Mouse (Mus musculus): ENCODE measurements around the gene Calm1.
"Not testable (repeated sequence)": the region's sequence is repeated elsewhere in the genome, so short reads cannot be mapped to it uniquely, and the experiment has no call there.

Calm1 gene

GRCm38 (mm10) chr12:100198967-100199660, at the start of gene Calm1:
Calm1 (plus strand) TSS chr12:100199435.
- peak; percentile 97 for DNase-seq

- DNase-seq: no peak
Observed at GRCm38 (mm10) chr12:100152466-100152865, 46.8 kb upstream of the Calm1 start.

- DNase-seq: peak; percentile 83
Observed at GRCm38 (mm10) chr12:100159261-100159975, 39.8 kb upstream of the Calm1 start, which contains the start of gene Nrde2. Nrde2 (minus strand) TSS chr12:100159653.

- DNase-seq: no peak
Observed at GRCm38 (mm10) chr12:100164991-100165500, 34.2 kb upstream of the Calm1 start.

GRCm38 (mm10) chr12:100166177-100166576, 33.1 kb upstream of the Calm1 start:
- peak; percentile 62 for DNase-seq

- peak; percentile 36 for DNase-seq
Observed at GRCm38 (mm10) chr12:100166939-100167338, 32.3 kb upstream of the Calm1 start.

GRCm38 (mm10) chr12:100167502-100167901, 31.7 kb upstream of the Calm1 start:
- DNase-seq: no peak

- no peak for DNase-seq
Observed at GRCm38 (mm10) chr12:100167931-100168871, 31.0 kb upstream of the Calm1 start.

GRCm38 (mm10) chr12:100172481-100172880, 26.8 kb upstream of the Calm1 start:
- DNase-seq: no peak

GRCm38 (mm10) chr12:100176469-100177056, 22.7 kb upstream of the Calm1 start:
- no peak for DNase-seq

- no peak for DNase-seq
Observed at GRCm38 (mm10) chr12:100178898-100179440, 20.3 kb upstream of the Calm1 start.

- DNase-seq: no peak
Observed at GRCm38 (mm10) chr12:100180802-100181201, 18.4 kb upstream of the Calm1 start.

GRCm38 (mm10) chr12:100182676-100183075, 16.6 kb upstream of the Calm1 start:
- DNase-seq: no peak

- DNase-seq: no peak
Observed at GRCm38 (mm10) chr12:100183970-100184369, 15.3 kb upstream of the Calm1 start.

- not testable (repeated sequence) for DNase-seq
Observed at GRCm38 (mm10) chr12:100184976-100185375, 14.3 kb upstream of the Calm1 start.

GRCm38 (mm10) chr12:100185897-100186296, 13.3 kb upstream of the Calm1 start:
- DNase-seq: no peak

- no peak for DNase-seq
Observed at GRCm38 (mm10) chr12:100186376-100186775, 12.9 kb upstream of the Calm1 start.

GRCm38 (mm10) chr12:100187013-100187755, 12.1 kb upstream of the Calm1 start:
- DNase-seq: peak; percentile 98

GRCm38 (mm10) chr12:100187756-100188430, 11.3 kb upstream of the Calm1 start:
- DNase-seq: no peak

- DNase-seq: no peak
Observed at GRCm38 (mm10) chr12:100190802-100191201, 8.4 kb upstream of the Calm1 start.

- DNase-seq: no peak
Observed at GRCm38 (mm10) chr12:100194181-100194580, 5.1 kb upstream of the Calm1 start.
